Mouse (Mus musculus): ENCODE measurements around the gene Tmtc2.

The Tmtc2 gene

DNA sequence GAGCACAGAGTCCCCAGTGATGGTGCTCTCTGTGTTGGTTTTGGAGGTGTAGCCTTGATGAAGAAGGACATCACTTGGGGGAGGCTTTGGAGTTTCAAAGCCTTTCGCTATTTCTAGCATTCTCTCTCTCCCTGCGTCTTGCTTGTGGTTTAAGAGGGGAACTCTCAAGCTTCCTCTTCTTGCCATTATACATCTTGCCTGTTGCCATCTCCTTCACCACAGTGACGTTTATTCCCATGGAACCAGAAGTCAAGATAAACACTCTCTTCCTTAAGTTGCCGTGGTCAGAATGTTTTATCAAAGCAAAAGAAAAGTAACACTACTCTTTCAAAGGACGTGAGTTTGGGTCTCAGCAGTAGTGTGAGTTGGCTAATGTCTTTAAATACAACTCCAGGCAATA, 387.6 kb downstream of the Tmtc2 start:
- no peak for DNase-seq (ENCODE audit: low read depth, low spot score)

DNA sequence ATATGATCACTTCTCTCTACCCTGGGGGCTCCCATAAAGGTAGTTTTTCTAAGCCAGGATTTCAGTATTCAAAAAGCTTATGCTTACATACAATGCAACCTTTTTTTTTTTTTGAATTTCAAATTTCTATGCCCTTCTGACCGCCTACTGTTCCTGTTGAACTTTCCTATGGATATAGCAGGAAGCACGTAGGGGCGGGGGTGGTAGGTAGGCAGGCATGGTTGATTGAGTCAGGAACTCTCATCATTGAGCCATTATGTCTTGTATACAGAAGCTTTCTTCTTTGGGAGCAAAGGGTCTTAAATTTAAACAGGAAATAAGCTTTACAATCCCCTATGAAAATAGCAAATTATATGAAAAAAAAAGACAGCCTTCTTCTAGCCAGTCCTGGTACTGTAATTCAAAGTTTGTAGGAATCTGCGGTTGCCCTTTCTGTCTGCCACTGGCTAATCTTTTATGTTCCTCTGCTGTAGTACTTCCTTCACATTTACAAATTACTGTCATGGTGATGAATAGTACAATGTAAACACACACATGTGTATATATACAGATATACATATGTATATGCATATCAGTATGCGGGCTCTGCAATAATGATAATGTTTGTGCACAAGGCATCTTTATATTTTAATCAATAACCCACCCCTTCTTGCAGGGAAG, 405.7 kb downstream of the Tmtc2 start:
- DNase-seq (ENCODE audit: low read depth, low spot score), result no peak

DNA sequence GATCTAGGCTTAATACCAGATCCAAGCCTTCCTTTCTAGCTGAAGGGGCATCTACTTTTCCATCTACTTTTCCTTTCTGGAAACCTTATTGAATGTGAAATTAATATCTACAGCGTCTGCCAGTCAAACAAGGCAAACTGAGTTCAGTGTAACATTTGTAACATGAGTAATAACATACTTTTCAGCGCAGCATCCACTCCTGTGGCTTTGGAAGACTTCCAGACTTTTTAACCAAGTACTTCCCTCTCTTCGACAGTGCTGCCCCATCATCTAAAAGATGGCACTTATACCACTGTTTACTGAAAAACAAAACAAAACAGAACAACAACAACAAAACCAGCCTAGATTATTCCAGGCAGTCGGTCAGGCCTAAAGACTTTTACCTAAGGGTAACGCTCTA, 409.0 kb downstream of the Tmtc2 start:
- no peak for DNase-seq (ENCODE audit: low read depth, low spot score)

DNA sequence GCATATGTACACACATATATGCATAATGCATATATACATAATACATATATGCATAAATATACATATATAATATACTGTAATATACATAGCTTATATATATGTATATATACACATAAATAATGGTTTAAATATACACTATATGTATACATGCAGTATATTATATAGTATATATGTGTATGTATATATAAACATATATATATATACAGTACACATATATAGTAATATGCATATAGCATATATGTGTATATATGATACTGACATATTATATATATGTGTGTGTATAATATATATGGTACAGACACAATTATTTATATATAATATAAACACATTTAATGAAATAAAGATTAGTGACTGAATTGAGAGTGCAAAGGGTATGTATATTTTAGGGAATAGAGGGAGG, 420.5 kb downstream of the Tmtc2 start:
- no peak for DNase-seq (ENCODE audit: low read depth, low spot score)

DNA sequence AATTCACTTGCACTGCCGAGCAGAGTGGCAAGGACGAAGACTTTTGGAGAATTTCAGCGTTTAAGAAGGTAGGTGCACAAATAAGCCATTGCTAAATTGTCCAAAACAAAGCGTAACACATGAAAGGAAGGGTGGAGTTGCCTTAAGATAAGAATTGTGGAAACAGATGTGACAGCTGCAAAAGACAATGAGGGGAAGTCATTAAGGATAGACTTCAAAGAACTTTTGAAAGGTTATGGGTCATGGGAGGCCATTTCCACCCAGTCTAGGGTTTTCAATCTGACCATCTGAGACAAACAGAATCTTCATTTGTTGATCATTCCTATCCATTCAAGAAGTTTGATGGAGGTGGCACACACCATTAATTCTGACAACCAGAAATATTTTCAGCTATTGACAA, 429.9 kb downstream of the Tmtc2 start:
- no peak for DNase-seq (ENCODE audit: low read depth, low spot score)

DNA sequence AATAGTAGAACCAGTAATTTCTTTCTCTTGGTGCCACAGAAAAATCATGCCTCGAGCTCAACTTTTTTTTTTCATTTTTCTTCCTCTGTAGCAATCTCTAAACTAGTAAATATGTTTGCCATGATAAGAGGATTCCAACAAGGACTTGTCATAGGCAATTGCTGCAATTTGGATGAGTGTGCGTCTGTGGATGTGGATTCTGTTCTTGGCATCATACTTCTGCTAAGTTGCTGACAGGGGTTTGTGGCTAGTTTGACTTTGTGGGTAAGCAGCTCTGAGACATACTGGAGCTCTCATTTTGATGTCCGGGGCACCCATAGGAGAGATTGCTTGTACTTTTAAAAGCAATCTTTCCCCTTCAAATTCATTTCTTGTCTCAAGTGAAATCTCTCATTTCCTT, 432.1 kb downstream of the Tmtc2 start:
- no peak for DNase-seq (ENCODE audit: low read depth, low spot score)

Data from A20 (cell line).